Mouse (Mus musculus): ENCODE measurements around the gene Insr. TPM values are rescaled to one million over a fixed set of nuclear protein-coding genes. Genes with fewer than 3 reads are reported as not detected.
A peak's percentile ranks its signal among the peaks of the same experiment; 100 is the strongest.
"Not testable (repeated sequence)": the region's sequence is repeated elsewhere in the genome, so short reads cannot be mapped to it uniquely, and the experiment has no call there.

Gene Insr
- polyA plus RNA-seq, 1 experiment from 2014 or later = 26.7 TPM

- ATAC-seq (ENCODE audit: low read depth) = no peak
- no peaks in the 10 kb centered on the region for H3K27me3 ChIP-seq (ENCODE audit: control insufficient read depth, insufficient read depth, low read depth, low read length)
- no peaks in the 10 kb centered on the region for H3K9me3 ChIP-seq (replicated peaks; ENCODE audit: control insufficient read depth, low read length)
- H3K27ac ChIP-seq (ENCODE audit: low read length) = no peak overlapping the region
- no peaks in the 10 kb centered on the region for H3K36me3 ChIP-seq (ENCODE audit: control insufficient read depth, insufficient read depth)
- H3K4me2 ChIP-seq (ENCODE audit: low read depth, low read length) = no peak overlapping the region
- no peak overlapping the region for H3K9ac ChIP-seq (ENCODE audit: low read depth, low read length)
- WGBS (ENCODE audit: insufficient replicate concordance) = 36% methylated on average over 4 of the region's 4 CpGs
- no peak overlapping the region for H3K4me3 ChIP-seq (ENCODE audit: low read depth, low read length)
- no peaks in the 10 kb centered on the region for H3K4me1 ChIP-seq (ENCODE audit: control insufficient read depth, low read depth, low read length)
These were observed 32.1 kb upstream of the Insr start for GRCm38 (mm10) chr8:3311482-3311881.

DNA sequence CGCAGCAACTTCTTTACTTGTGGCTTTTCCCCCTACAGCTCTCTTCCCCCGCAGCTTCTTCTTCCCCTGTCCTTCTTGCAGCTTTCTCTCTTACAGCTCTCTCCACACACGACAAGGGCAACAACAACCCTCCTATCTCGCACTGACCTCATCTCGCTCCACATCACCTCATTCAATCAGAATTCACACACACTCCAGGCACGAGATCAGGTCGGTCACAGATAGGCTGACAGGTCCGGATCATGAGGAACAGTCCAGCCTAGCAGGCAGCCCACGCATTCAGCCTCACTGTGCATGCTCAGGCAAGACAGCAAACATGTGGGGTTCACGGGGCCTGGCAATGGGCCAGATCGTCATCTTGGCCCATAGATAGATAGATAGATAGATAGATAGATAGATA, 30.2 kb upstream of the Insr start:
- Histone ChIP-seq H3K4me2 (ENCODE audit: low read depth, low read length) (no peak overlapping the region), H3K4me1 (ENCODE audit: control insufficient read depth, low read depth, low read length) (no peaks in the 10 kb centered on the region), H3K9me3 (replicated peaks; ENCODE audit: control insufficient read depth, low read length) (no peaks in the 10 kb centered on the region), H3K4me3 (ENCODE audit: low read depth, low read length) (no peak overlapping the region), H3K27me3 (ENCODE audit: control insufficient read depth, insufficient read depth, low read depth, low read length) (no peaks in the 10 kb centered on the region), H3K36me3 (ENCODE audit: control insufficient read depth, insufficient read depth) (no peaks in the 10 kb centered on the region), H3K9ac (ENCODE audit: low read depth, low read length) (no peak overlapping the region), H3K27ac (ENCODE audit: low read length) (no peak overlapping the region)
- 66% methylated on average over 11 of the region's 11 CpGs for WGBS (ENCODE audit: insufficient replicate concordance)
- ATAC-seq (ENCODE audit: low read depth) = no peak

DNA sequence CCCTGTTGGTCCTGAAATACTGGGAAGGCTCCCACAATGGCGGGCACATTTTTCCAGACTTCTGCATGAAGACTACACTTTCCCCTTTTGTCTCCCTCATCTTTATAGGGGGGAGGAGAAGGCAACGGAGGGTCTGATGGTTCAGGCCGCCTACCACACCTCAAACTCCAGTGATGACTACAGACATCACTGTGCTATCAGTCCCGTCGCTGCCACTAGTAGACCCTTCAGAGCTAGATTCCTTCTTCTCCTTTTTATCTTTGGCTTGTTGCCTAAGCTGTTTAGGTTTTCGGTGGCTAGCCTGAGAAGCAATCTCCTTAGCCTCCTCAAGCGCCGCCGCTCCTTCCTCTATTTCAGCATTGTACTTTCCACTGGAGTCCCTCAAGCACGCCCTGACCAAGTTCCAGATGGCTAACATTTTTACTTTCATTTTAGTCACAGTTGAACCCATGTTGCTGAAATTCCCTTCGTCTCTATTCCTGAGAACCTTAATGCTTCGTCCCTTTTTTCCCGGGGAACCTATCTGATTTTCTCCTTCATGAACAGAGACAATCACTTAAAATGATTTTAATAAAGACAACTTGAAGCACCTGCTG, 28.9 kb upstream of the Insr start:
- not testable (repeated sequence) for H3K4me1 ChIP-seq (ENCODE audit: control insufficient read depth, low read depth, low read length); H3K4me3 ChIP-seq (ENCODE audit: low read depth, low read length); H3K27ac ChIP-seq (ENCODE audit: low read length); H3K9ac ChIP-seq (ENCODE audit: low read depth, low read length); ATAC-seq (ENCODE audit: low read depth); H3K27me3 ChIP-seq (ENCODE audit: control insufficient read depth, insufficient read depth, low read depth, low read length); H3K4me2 ChIP-seq (ENCODE audit: low read depth, low read length); H3K9me3 ChIP-seq (replicated peaks; ENCODE audit: control insufficient read depth, low read length); H3K36me3 ChIP-seq (ENCODE audit: control insufficient read depth, insufficient read depth)
- 60% methylated on average over 12 of the region's 13 CpGs for WGBS (ENCODE audit: insufficient replicate concordance)

- no peak for ATAC-seq (ENCODE audit: low read depth)
- 68% methylated on average over 2 of the region's 2 CpGs for WGBS (ENCODE audit: insufficient replicate concordance)
- no peak overlapping the region for H3K9ac ChIP-seq (ENCODE audit: low read depth, low read length)
- H3K36me3 ChIP-seq (ENCODE audit: control insufficient read depth, insufficient read depth) = no peaks in the 10 kb centered on the region
- no peak overlapping the region for H3K27ac ChIP-seq (ENCODE audit: low read length)
- H3K27me3 ChIP-seq (ENCODE audit: control insufficient read depth, insufficient read depth, low read depth, low read length) = no peaks in the 10 kb centered on the region
- no peak overlapping the region for H3K4me2 ChIP-seq (ENCODE audit: low read depth, low read length)
- no peaks in the 10 kb centered on the region for H3K4me1 ChIP-seq (ENCODE audit: control insufficient read depth, low read depth, low read length)
- no peak overlapping the region for H3K4me3 ChIP-seq (ENCODE audit: low read depth, low read length)
- no peaks in the 10 kb centered on the region for H3K9me3 ChIP-seq (replicated peaks; ENCODE audit: control insufficient read depth, low read length)
These were observed 22.7 kb upstream of the Insr start for GRCm38 (mm10) chr8:3302131-3302530.

GRCm38 (mm10) chr8:3299322-3299721, 19.9 kb upstream of the Insr start:
- WGBS (ENCODE audit: insufficient replicate concordance) = 48% methylated on average over 5 of the region's 5 CpGs
- Histone ChIP-seq H3K9ac (ENCODE audit: low read depth, low read length) (no peak overlapping the region), H3K4me3 (ENCODE audit: low read depth, low read length) (no peak overlapping the region), H3K27ac (ENCODE audit: low read length) (no peak overlapping the region), H3K27me3 (ENCODE audit: control insufficient read depth, insufficient read depth, low read depth, low read length) (no peaks in the 10 kb centered on the region), H3K9me3 (replicated peaks; ENCODE audit: control insufficient read depth, low read length) (no peaks in the 10 kb centered on the region), H3K4me1 (ENCODE audit: control insufficient read depth, low read depth, low read length) (no peaks in the 10 kb centered on the region), H3K4me2 (ENCODE audit: low read depth, low read length) (no peak overlapping the region), H3K36me3 (ENCODE audit: control insufficient read depth, insufficient read depth) (no peaks in the 10 kb centered on the region)
- ATAC-seq (ENCODE audit: low read depth) = no peak

DNA sequence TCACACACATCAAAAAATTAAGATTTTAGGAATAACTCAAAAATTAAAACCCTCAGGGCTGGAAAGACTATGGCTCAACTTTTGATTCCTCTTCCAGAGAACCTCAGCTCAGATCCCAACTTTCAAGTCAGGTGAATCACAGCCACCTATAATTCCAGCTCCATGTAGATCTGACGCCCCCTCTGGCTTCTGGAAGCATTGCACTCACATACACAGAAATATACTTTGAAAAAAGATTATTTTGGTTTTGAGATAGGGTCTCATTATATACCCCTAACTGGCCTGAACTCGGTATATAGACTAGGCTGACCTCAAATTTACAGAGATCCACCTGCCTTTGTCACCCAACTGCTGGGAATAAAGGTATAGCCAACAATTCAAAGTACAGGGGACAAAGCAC, 6.4 kb upstream of the Insr start:
- WGBS (ENCODE audit: insufficient replicate concordance) = 25% methylated on average over 2 of the region's 2 CpGs
- Histone ChIP-seq H3K4me3 (ENCODE audit: low read depth, low read length) (no peak overlapping the region), H3K36me3 (ENCODE audit: control insufficient read depth, insufficient read depth) (no peaks in the 10 kb centered on the region), H3K27me3 (ENCODE audit: control insufficient read depth, insufficient read depth, low read depth, low read length) (no peaks in the 10 kb centered on the region), H3K27ac (ENCODE audit: low read length) (no peak overlapping the region), H3K4me2 (ENCODE audit: low read depth, low read length) (no peak overlapping the region), H3K9ac (ENCODE audit: low read depth, low read length) (no peak overlapping the region), H3K4me1 (ENCODE audit: control insufficient read depth, low read depth, low read length) (no peaks in the 10 kb centered on the region), H3K9me3 (replicated peaks; ENCODE audit: control insufficient read depth, low read length) (no peaks in the 10 kb centered on the region)
- ATAC-seq (ENCODE audit: low read depth) = no peak

DNA sequence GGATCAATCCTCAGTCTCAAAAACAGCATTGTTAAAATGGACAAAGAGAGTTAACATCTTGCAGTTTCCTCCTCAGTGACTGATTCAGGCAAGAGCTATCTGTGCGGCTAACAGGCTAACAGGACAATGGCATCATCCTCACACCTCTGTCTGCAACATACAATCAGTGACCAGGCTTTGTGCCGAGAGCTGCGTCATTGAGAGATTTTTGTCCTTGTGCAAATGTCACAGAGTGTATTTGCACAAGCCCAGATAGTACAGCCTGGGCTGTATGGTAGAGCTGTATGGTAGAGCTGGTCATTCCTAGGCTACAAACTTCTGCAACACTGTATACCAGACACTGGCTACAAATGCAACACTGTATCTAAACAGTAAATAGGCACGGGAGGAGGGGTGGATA, 5.2 kb upstream of the Insr start:
- ATAC-seq (ENCODE audit: low read depth) = no peak

DNA sequence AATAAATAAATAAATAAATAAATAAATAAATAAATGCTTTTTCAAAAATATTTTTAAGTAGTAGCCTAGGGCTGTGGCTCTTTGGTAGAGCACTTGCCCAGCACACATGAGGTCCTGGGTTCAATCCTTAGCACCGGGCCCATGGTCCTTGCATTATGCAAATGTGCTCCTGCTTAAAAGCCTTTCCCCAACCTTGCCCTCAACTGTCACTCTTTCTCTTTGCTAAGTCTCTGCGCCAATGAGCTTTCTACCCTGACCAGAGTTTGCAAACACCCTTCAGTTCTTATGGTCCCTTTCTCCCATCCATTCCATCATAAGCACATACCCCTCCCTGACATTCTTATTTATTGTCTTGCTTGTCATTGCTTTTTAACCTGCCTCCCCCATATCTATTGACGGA, 1.9 kb upstream of the Insr start:
- ATAC-seq (ENCODE audit: low read depth) = no peak
- WGBS (ENCODE audit: insufficient replicate concordance) = 64% methylated on average over 3 of the region's 3 CpGs
- H3K4me1 ChIP-seq (ENCODE audit: control insufficient read depth, low read depth, low read length) = peaks cover 24% of the 10 kb centered on the region

More for the DNA sequence above, 5.2 kb upstream of the Insr start:
- no peak overlapping the region for H3K27ac ChIP-seq (ENCODE audit: low read length)
- 55% methylated on average over 4 of the region's 4 CpGs for WGBS (ENCODE audit: insufficient replicate concordance)
- no peak overlapping the region for H3K4me2 ChIP-seq (ENCODE audit: low read depth, low read length)
- H3K36me3 ChIP-seq (ENCODE audit: control insufficient read depth, insufficient read depth) = no peaks in the 10 kb centered on the region
- no peak overlapping the region for H3K9ac ChIP-seq (ENCODE audit: low read depth, low read length)
- H3K4me3 ChIP-seq (ENCODE audit: low read depth, low read length) = no peak overlapping the region
- H3K27me3 ChIP-seq (ENCODE audit: control insufficient read depth, insufficient read depth, low read depth, low read length) = no peaks in the 10 kb centered on the region
- peaks cover 10% of the 10 kb centered on the region for H3K4me1 ChIP-seq (ENCODE audit: control insufficient read depth, low read depth, low read length)
- no peaks in the 10 kb centered on the region for H3K9me3 ChIP-seq (replicated peaks; ENCODE audit: control insufficient read depth, low read length)

GRCm38 (mm10) chr8:3280266-3280910, 971 bp upstream of the Insr start:
- H3K4me3 ChIP-seq (ENCODE audit: low read depth, low read length) = peak overlapping the region; percentile 91
- H3K9ac ChIP-seq (ENCODE audit: low read depth, low read length) = no peak overlapping the region; the same call in 1 of the 2 replicates
- peaks cover 24% of the 10 kb centered on the region for H3K4me1 ChIP-seq (ENCODE audit: control insufficient read depth, low read depth, low read length)
- peak overlapping the region; percentile 37 for H3K27ac ChIP-seq (ENCODE audit: low read length)
- no peak for ATAC-seq (ENCODE audit: low read depth)
- 28% methylated on average over 11 of the region's 11 CpGs for WGBS (ENCODE audit: insufficient replicate concordance)
- no peaks in the 10 kb centered on the region for H3K27me3 ChIP-seq (ENCODE audit: control insufficient read depth, insufficient read depth, low read depth, low read length)
- no peaks in the 10 kb centered on the region for H3K9me3 ChIP-seq (replicated peaks; ENCODE audit: control insufficient read depth, low read length)
- no peaks in the 10 kb centered on the region for H3K36me3 ChIP-seq (ENCODE audit: control insufficient read depth, insufficient read depth)
- peak overlapping the region; percentile 78 for H3K4me2 ChIP-seq (ENCODE audit: low read depth, low read length)

More for the DNA sequence above, 1.9 kb upstream of the Insr start:
- Histone ChIP-seq H3K4me2 (ENCODE audit: low read depth, low read length) (no peak overlapping the region), H3K4me3 (ENCODE audit: low read depth, low read length) (no peak overlapping the region), H3K36me3 (ENCODE audit: control insufficient read depth, insufficient read depth) (no peaks in the 10 kb centered on the region), H3K9me3 (replicated peaks; ENCODE audit: control insufficient read depth, low read length) (no peaks in the 10 kb centered on the region), H3K27ac (ENCODE audit: low read length) (no peak overlapping the region), H3K27me3 (ENCODE audit: control insufficient read depth, insufficient read depth, low read depth, low read length) (no peaks in the 10 kb centered on the region), H3K9ac (ENCODE audit: low read depth, low read length) (no peak overlapping the region)

Data from liver, embryonic 16.5 days (tissue).